24 mouse cellular contexts compared by ENCODE assay signal in the genomic region with DNA sequence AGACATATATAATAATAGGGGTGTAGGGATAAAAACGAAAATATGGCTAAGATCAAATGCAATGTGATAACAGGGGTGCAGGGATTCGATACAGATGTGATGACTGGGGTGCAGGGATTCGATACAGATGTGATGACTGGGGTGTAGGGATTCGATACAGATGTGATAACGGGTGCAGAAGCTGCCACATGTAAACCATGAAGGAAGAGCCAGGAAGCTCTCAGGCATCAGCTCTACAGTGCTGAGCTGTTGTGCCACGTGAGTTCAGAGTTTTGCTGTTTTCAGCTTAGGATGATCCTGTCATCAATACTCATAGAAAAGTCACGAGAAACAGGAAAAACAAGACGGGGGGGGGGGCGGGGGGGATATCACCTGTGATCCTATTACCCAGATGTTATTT.
DNase-seq lines count a peak whose midpoint lies in the region; ATAC-seq and TF ChIP-seq lines count a peak whose summit lies in the region.
"Had no signal": no experiment of that assay in that cellular context is flagged by ENCODE, and none has a peak within 500 bp of the region (broad histone marks: within the 10 kb centered on the region; RNA-seq: fewer than 3 reads in every experiment).

No protein-coding gene starts in this region.

- no peaks in the 10 kb centered on the region for H3K36me3 ChIP-seq in forebrain, embryonic 11.5 days (ENCODE audit: control insufficient read depth, insufficient read depth, low read length)
- no peaks in the 10 kb centered on the region for H3K36me3 ChIP-seq in forebrain, postnatal 0 days (ENCODE audit: insufficient read depth)
- no peaks in the 10 kb centered on the region for H3K36me3 ChIP-seq in heart, embryonic 12.5 days
- no peaks in the 10 kb centered on the region for H3K36me3 ChIP-seq in heart, embryonic 10.5 days
- H3K36me3 ChIP-seq in hindbrain, embryonic 10.5 days = no peaks in the 10 kb centered on the region
- H3K36me3 ChIP-seq in hindbrain, postnatal 0 days (ENCODE audit: insufficient read depth, low read length) = no peaks in the 10 kb centered on the region
- H3K36me3 ChIP-seq in midbrain, embryonic 11.5 days (ENCODE audit: control insufficient read depth, insufficient read depth, low read length) = no peaks in the 10 kb centered on the region
- H3K36me3 ChIP-seq in midbrain, embryonic 16.5 days (ENCODE audit: control insufficient read depth, insufficient read depth, low read length) = no peaks in the 10 kb centered on the region
- H3K36me3 ChIP-seq: embryonic facial prominence, embryonic 13.5 days; embryonic facial prominence, embryonic 15.5 days; forebrain, embryonic 10.5 days; forebrain, embryonic 15.5 days; G1E had no signal

- no peak for TF ChIP-seq CTCF in forebrain, postnatal 0 days (IDR thresholded peaks at IDR 0.05; ENCODE audit: low read depth)
- TF ChIP-seq CTCF in hindbrain, postnatal 0 days (IDR thresholded peaks at IDR 0.05; ENCODE audit: low read depth) = no peak

- 82% methylated on average over 9 of the region's 9 CpGs for WGBS in forebrain, embryonic 11.5 days
- 74% methylated on average over 9 of the region's 9 CpGs for WGBS in forebrain, postnatal 0 days
- 65% methylated on average over 9 of the region's 9 CpGs for WGBS in heart, embryonic 12.5 days
- 80% methylated on average over 9 of the region's 9 CpGs for WGBS in heart, embryonic 10.5 days
- 84% methylated on average over 9 of the region's 9 CpGs for WGBS in hindbrain, embryonic 10.5 days
- 85% methylated on average over 9 of the region's 9 CpGs for WGBS in hindbrain, postnatal 0 days
- WGBS in midbrain, embryonic 11.5 days = 77% methylated on average over 9 of the region's 9 CpGs
- WGBS in midbrain, embryonic 16.5 days = 85% methylated on average over 9 of the region's 9 CpGs

- DNase-seq in forebrain, embryonic 11.5 days (ENCODE audit: low spot score) = peak; percentile 3
- DNase-seq in forebrain, postnatal 0 days = no peak
- no peak for DNase-seq in heart, embryonic 10.5 days (ENCODE audit: low spot score)
- no peak for DNase-seq in hindbrain, embryonic 10.5 days (ENCODE audit: low spot score)
- DNase-seq in hindbrain, postnatal 0 days (ENCODE audit: low spot score) = no peak
- DNase-seq in midbrain, embryonic 11.5 days (ENCODE audit: low spot score, missing footprints) = peak; percentile 70
- DNase-seq: adrenal gland, postnatal 25 days; B cell, adult 2 months; cerebellum, adult 11 months; cerebellum, adult 18-20 months; cerebellum, adult 8-10 months; cerebellum, adult 9-11 months; embryo, embryonic 11 days had no signal

- peaks cover 9% of the 10 kb centered on the region for H3K4me1 ChIP-seq in forebrain, embryonic 11.5 days (replicated peaks; ENCODE audit: control insufficient read depth, insufficient read depth, low read length)
- 0 out of 2 replicates have a peak, but pooled peaks cover 3% of the 10 kb centered on the region for H3K4me1 ChIP-seq in forebrain, postnatal 0 days (ENCODE audit: insufficient read depth)
- peaks cover 48% of the 10 kb centered on the region for H3K4me1 ChIP-seq in heart, embryonic 12.5 days (replicated peaks)
- peaks cover 46% of the 10 kb centered on the region for H3K4me1 ChIP-seq in heart, embryonic 10.5 days
- H3K4me1 ChIP-seq in hindbrain, embryonic 10.5 days (replicated peaks) = peaks cover 37% of the 10 kb centered on the region
- H3K4me1 ChIP-seq in hindbrain, postnatal 0 days (ENCODE audit: insufficient read depth, low read length) = peaks cover 7% of the 10 kb centered on the region
- H3K4me1 ChIP-seq in midbrain, embryonic 11.5 days (ENCODE audit: control insufficient read depth, insufficient read depth, low read length) = peaks cover 10% of the 10 kb centered on the region
- peaks cover 7% of the 10 kb centered on the region; the same call in 1 of the 2 replicates for H3K4me1 ChIP-seq in midbrain, embryonic 16.5 days (ENCODE audit: control insufficient read depth, insufficient read depth, low read length)

- H3K27me3 ChIP-seq in forebrain, embryonic 11.5 days (ENCODE audit: control insufficient read depth, insufficient read depth, low read length) = no peaks in the 10 kb centered on the region
- H3K27me3 ChIP-seq in forebrain, postnatal 0 days (ENCODE audit: insufficient read depth, low read length) = no peaks in the 10 kb centered on the region
- no peaks in the 10 kb centered on the region for H3K27me3 ChIP-seq in heart, embryonic 12.5 days (replicated peaks)
- H3K27me3 ChIP-seq in heart, embryonic 10.5 days (ENCODE audit: insufficient read depth, poor library complexity, severe bottlenecking) = no peaks in the 10 kb centered on the region
- no peaks in the 10 kb centered on the region for H3K27me3 ChIP-seq in hindbrain, embryonic 10.5 days (ENCODE audit: insufficient read depth, poor library complexity, severe bottlenecking)
- no peaks in the 10 kb centered on the region for H3K27me3 ChIP-seq in hindbrain, postnatal 0 days (ENCODE audit: insufficient read depth, low read length)
- H3K27me3 ChIP-seq in midbrain, embryonic 11.5 days (ENCODE audit: control insufficient read depth, insufficient read depth, low read length) = no peaks in the 10 kb centered on the region
- H3K27me3 ChIP-seq in midbrain, embryonic 16.5 days (ENCODE audit: control insufficient read depth, insufficient read depth, low read depth, low read length) = no peaks in the 10 kb centered on the region
- H3K27me3 ChIP-seq: CH12.LX; embryonic facial prominence, embryonic 13.5 days; embryonic facial prominence, embryonic 15.5 days; forebrain, embryonic 13.5 days; forebrain, embryonic 15.5 days had no signal

- no peak for ATAC-seq in forebrain, embryonic 11.5 days (replicated peaks; ENCODE audit: low FRiP score)
- no peak for ATAC-seq in forebrain, postnatal 0 days
- no peak for ATAC-seq in heart, embryonic 12.5 days (ENCODE audit: insufficient number of reproducible peaks, low FRiP score)
- ATAC-seq in hindbrain, postnatal 0 days = no peak
- no peak for ATAC-seq in midbrain, embryonic 11.5 days (ENCODE audit: low FRiP score)
- ATAC-seq in midbrain, embryonic 16.5 days = no peak
- ATAC-seq: CD4-positive, CD25-positive, alpha-beta regulatory T cell, adult 4 months; forebrain, embryonic 13.5 days; forebrain, embryonic 15.5 days had no signal

- no peak overlapping the region for H3K4me3 ChIP-seq in forebrain, embryonic 11.5 days (ENCODE audit: low read depth, low read length)
- H3K4me3 ChIP-seq in forebrain, postnatal 0 days (ENCODE audit: low read depth, low read length) = no peak overlapping the region
- H3K4me3 ChIP-seq in heart, embryonic 12.5 days = no peak overlapping the region
- H3K4me3 ChIP-seq in heart, embryonic 10.5 days = no peak overlapping the region
- H3K4me3 ChIP-seq in hindbrain, embryonic 10.5 days = no peak overlapping the region
- no peak overlapping the region for H3K4me3 ChIP-seq in hindbrain, postnatal 0 days (ENCODE audit: low read length)
- no peak overlapping the region for H3K4me3 ChIP-seq in midbrain, embryonic 11.5 days (ENCODE audit: low read depth, low read length)
- H3K4me3 ChIP-seq in midbrain, embryonic 16.5 days (ENCODE audit: low read depth, low read length) = no peak overlapping the region
- H3K4me3 ChIP-seq: embryonic facial prominence, embryonic 13.5 days; embryonic facial prominence, embryonic 15.5 days; erythroblast, embryonic 14.5 days; forebrain, embryonic 10.5 days; forebrain, embryonic 13.5 days; forebrain, embryonic 15.5 days had no signal

- no peaks in the 10 kb centered on the region; the same call in 1 of the 2 replicates for H3K9me3 ChIP-seq in forebrain, embryonic 11.5 days (ENCODE audit: control insufficient read depth, low read length)
- no peaks in the 10 kb centered on the region for H3K9me3 ChIP-seq in forebrain, postnatal 0 days (ENCODE audit: low read length)
- H3K9me3 ChIP-seq in heart, embryonic 12.5 days (replicated peaks) = no peaks in the 10 kb centered on the region
- H3K9me3 ChIP-seq in heart, embryonic 10.5 days = no peaks in the 10 kb centered on the region
- H3K9me3 ChIP-seq in hindbrain, embryonic 10.5 days = 0 out of 2 replicates have a peak, but pooled peaks cover 2% of the 10 kb centered on the region
- peaks cover 1% of the 10 kb centered on the region; the same call in 1 of the 2 replicates for H3K9me3 ChIP-seq in hindbrain, postnatal 0 days (ENCODE audit: low read length)
- H3K9me3 ChIP-seq in midbrain, embryonic 11.5 days (ENCODE audit: control insufficient read depth, low read length) = no peaks in the 10 kb centered on the region
- H3K9me3 ChIP-seq in midbrain, embryonic 16.5 days (replicated peaks; ENCODE audit: control insufficient read depth, low read length, poor library complexity, severe bottlenecking) = no peaks in the 10 kb centered on the region
- H3K9me3 ChIP-seq: embryonic facial prominence, embryonic 13.5 days; embryonic facial prominence, embryonic 15.5 days; forebrain, embryonic 10.5 days; forebrain, embryonic 13.5 days; forebrain, embryonic 15.5 days; G1E had no signal

- no peak overlapping the region for H3K27ac ChIP-seq in forebrain, embryonic 11.5 days (ENCODE audit: low read depth, low read length)
- no peak overlapping the region for H3K27ac ChIP-seq in forebrain, postnatal 0 days (ENCODE audit: low read depth, low read length)
- 0 out of 2 replicates have a peak overlapping the region, but pooled peaks have one; percentile 52 for H3K27ac ChIP-seq in heart, embryonic 12.5 days (ENCODE audit: poor library complexity, severe bottlenecking)
- H3K27ac ChIP-seq in heart, embryonic 10.5 days = no peak overlapping the region
- H3K27ac ChIP-seq in hindbrain, embryonic 10.5 days = peak overlapping the region; percentile 57; the same call in 1 of the 2 replicates
- no peak overlapping the region for H3K27ac ChIP-seq in hindbrain, postnatal 0 days
- no peak overlapping the region for H3K27ac ChIP-seq in midbrain, embryonic 11.5 days (ENCODE audit: low read depth, low read length)
- no peak overlapping the region for H3K27ac ChIP-seq in midbrain, embryonic 16.5 days (ENCODE audit: low read length)
- H3K27ac ChIP-seq: embryonic facial prominence, embryonic 13.5 days; embryonic facial prominence, embryonic 15.5 days; forebrain, embryonic 13.5 days; forebrain, embryonic 15.5 days had no signal

- H3K9ac ChIP-seq in forebrain, embryonic 11.5 days (ENCODE audit: low read length) = no peak overlapping the region
- H3K9ac ChIP-seq in forebrain, postnatal 0 days = no peak overlapping the region
- no peak overlapping the region for H3K9ac ChIP-seq in heart, embryonic 12.5 days
- no peak overlapping the region for H3K9ac ChIP-seq in hindbrain, postnatal 0 days (replicated peaks; ENCODE audit: low read length)
- no peak overlapping the region for H3K9ac ChIP-seq in midbrain, embryonic 11.5 days (ENCODE audit: low read length)
- H3K9ac ChIP-seq in midbrain, embryonic 16.5 days (ENCODE audit: low read depth, low read length) = no peak overlapping the region
- H3K9ac ChIP-seq: embryonic facial prominence, embryonic 13.5 days; embryonic facial prominence, embryonic 15.5 days; forebrain, embryonic 13.5 days; forebrain, embryonic 15.5 days had no signal

- no peak overlapping the region for H3K4me2 ChIP-seq in forebrain, embryonic 11.5 days (ENCODE audit: low read depth, low read length, severe bottlenecking)
- no peak overlapping the region for H3K4me2 ChIP-seq in forebrain, postnatal 0 days (ENCODE audit: low read depth)
- H3K4me2 ChIP-seq in heart, embryonic 12.5 days = no peak overlapping the region
- H3K4me2 ChIP-seq in hindbrain, postnatal 0 days (ENCODE audit: low read depth, low read length) = no peak overlapping the region
- no peak overlapping the region for H3K4me2 ChIP-seq in midbrain, embryonic 11.5 days
- H3K4me2 ChIP-seq in midbrain, embryonic 16.5 days (ENCODE audit: low read length) = no peak overlapping the region
- H3K4me2 ChIP-seq: embryonic facial prominence, embryonic 13.5 days; embryonic facial prominence, embryonic 15.5 days; forebrain, embryonic 13.5 days; forebrain, embryonic 15.5 days had no signal

Comparison
In these comparisons a context has a peak if more than half of its experiments do, and no peak if none do; other contexts are left out.
1. DNase-seq: peak in forebrain, embryonic 11.5 days (single experiment) and midbrain, embryonic 11.5 days (single experiment); none in forebrain, postnatal 0 days (single experiment), heart, embryonic 10.5 days (single experiment), hindbrain, embryonic 10.5 days (single experiment) and hindbrain, postnatal 0 days (single experiment).
2. H3K27ac ChIP-seq: peak in heart, embryonic 12.5 days (single experiment) and hindbrain, embryonic 10.5 days (single experiment); none in forebrain, embryonic 11.5 days (single experiment), forebrain, postnatal 0 days (single experiment), heart, embryonic 10.5 days (single experiment), hindbrain, postnatal 0 days (single experiment), midbrain, embryonic 11.5 days (single experiment) and midbrain, embryonic 16.5 days (single experiment).